Mouse (Mus musculus) hindbrain, embryonic 12.5 days (tissue): ENCODE measurements at regions not wholly inside any gene's neighbourhood (a gene's known extent, or its start where the extent isn't known, plus 50 kb on each side); places are given as distances from the start of the nearest gene placed in this dataset.

Experiments
- ATAC-seq: fragments of 200-750 bp; cut with Nextera tagmentation; 2 replicates; pipeline ENCODE4 v1.8.0; 2017; ENCODE audit warnings: moderate TSS enrichment; ENCODE audit not compliant: low FRiP score
- H3K27ac ChIP-seq: fragments of 300-500 bp; sonication (generic); 2 replicates; pipeline ENCODE4 v1.5.1; 2016; ENCODE audit warnings: mild to moderate bottlenecking
- H3K27me3 ChIP-seq: fragments of 300-500 bp; sonication (generic); 2 replicates; pipeline ENCODE4 v1.6.1; 2016; ENCODE audit warnings: mild to moderate bottlenecking
- H3K36me3 ChIP-seq: fragments of 300-500 bp; sonication (generic); 2 replicates; pipeline ENCODE4 v1.6.1; 2016; ENCODE audit warnings: mild to moderate bottlenecking
- H3K4me1 ChIP-seq: fragments of 300-500 bp; sonication (generic); 2 replicates; pipeline ENCODE4 v1.6.1; 2016
- H3K4me2 ChIP-seq: fragments of 300-500 bp; sonication (generic); replicated peaks from 2 replicates; pipeline ENCODE4 v1.6.1; 2016; ENCODE audit warnings: mild to moderate bottlenecking
- H3K4me3 ChIP-seq: fragments of 300-500 bp; sonication (generic); 2 replicates; pipeline ENCODE4 v1.5.1; 2016; ENCODE audit warnings: mild to moderate bottlenecking
- H3K9ac ChIP-seq: fragments of 300-500 bp; sonication (generic); 2 replicates; pipeline ENCODE4 v1.6.1; 2016; ENCODE audit warnings: mild to moderate bottlenecking, moderate library complexity
- H3K9me3 ChIP-seq: fragments of 300-500 bp; sonication (generic); replicated peaks from 2 replicates; pipeline ENCODE4 v1.6.1; 2016; ENCODE audit warnings: mild to moderate bottlenecking
- WGBS: fragments of 180-500 bp; shearing (Covaris S2); methylation state at CpG from one replicate; pipeline ENCODE4 v1.1.7; 2016; 5-methylcytosine and 5-hydroxymethylcytosine counted together

- Histone ChIP-seq H3K36me3 (no peaks in the 10 kb centered on the region), H3K9ac (no peak overlapping the region), H3K4me2 (no peak overlapping the region), H3K27ac (no peak overlapping the region), H3K27me3 (peaks cover 7% of the 10 kb centered on the region; the same call in 1 of the 2 replicates), H3K4me3 (no peak overlapping the region), H3K9me3 (no peaks in the 10 kb centered on the region), H3K4me1 (no peaks in the 10 kb centered on the region)
- WGBS, result 83% methylated on average over 1 of the region's 1 CpGs
- no peak for ATAC-seq
These were observed 263.2 kb downstream of the Tmsb4x start for GRCm38 (mm10) chrX:166945915-166946314.

GRCm38 (mm10) chrX:166945476-166945875 lies 263.6 kb downstream of the Tmsb4x start:
- H3K27me3 ChIP-seq, result peaks cover 7% of the 10 kb centered on the region; the same call in 1 of the 2 replicates
- H3K4me1 ChIP-seq, result no peaks in the 10 kb centered on the region
- H3K4me2 ChIP-seq, result no peak overlapping the region
- ATAC-seq, result no peak
- 72% methylated on average over 1 of the region's 1 CpGs for WGBS
- no peak overlapping the region for H3K9ac ChIP-seq
- no peak overlapping the region for H3K4me3 ChIP-seq
- H3K36me3 ChIP-seq, result no peaks in the 10 kb centered on the region
- no peak overlapping the region for H3K27ac ChIP-seq
- no peaks in the 10 kb centered on the region for H3K9me3 ChIP-seq

GRCm38 (mm10) chrX:166933766-166934165 lies 275.3 kb downstream of the Tmsb4x start:
- WGBS, result 55% methylated on average over 2 of the region's 2 CpGs
- Histone ChIP-seq H3K4me2 (no peak overlapping the region), H3K27ac (no peak overlapping the region), H3K9ac (no peak overlapping the region), H3K4me1 (no peaks in the 10 kb centered on the region), H3K27me3 (peaks cover 31% of the 10 kb centered on the region), H3K36me3 (no peaks in the 10 kb centered on the region), H3K4me3 (no peak overlapping the region), H3K9me3 (no peaks in the 10 kb centered on the region)
- no peak for ATAC-seq

- Histone ChIP-seq H3K9me3 (no peaks in the 10 kb centered on the region), H3K36me3 (no peaks in the 10 kb centered on the region), H3K27ac (no peak overlapping the region), H3K4me3 (no peak overlapping the region), H3K4me2 (no peak overlapping the region), H3K9ac (no peak overlapping the region), H3K27me3 (peaks cover 31% of the 10 kb centered on the region), H3K4me1 (no peaks in the 10 kb centered on the region)
- ATAC-seq, result no peak
These were observed 276.6 kb downstream of the Tmsb4x start for GRCm38 (mm10) chrX:166932472-166932871.

- WGBS, result 62% methylated on average over 4 of the region's 4 CpGs
- no peak overlapping the region for H3K4me3 ChIP-seq
- H3K27me3 ChIP-seq, result peaks cover 33% of the 10 kb centered on the region
- H3K4me1 ChIP-seq, result no peaks in the 10 kb centered on the region
- H3K9me3 ChIP-seq, result no peaks in the 10 kb centered on the region
- H3K27ac ChIP-seq, result no peak overlapping the region
- no peak for ATAC-seq
- H3K36me3 ChIP-seq, result no peaks in the 10 kb centered on the region
- no peak overlapping the region for H3K9ac ChIP-seq
- no peak overlapping the region for H3K4me2 ChIP-seq
These were observed 278.1 kb downstream of the Tmsb4x start for GRCm38 (mm10) chrX:166931048-166931447.

GRCm38 (mm10) chrX:166929716-166930420 lies 279.2 kb downstream of the Tmsb4x start:
- H3K36me3 ChIP-seq, result no peaks in the 10 kb centered on the region
- ATAC-seq, result peak; percentile 60; the same call in 1 of the 2 replicates
- no peak overlapping the region for H3K4me3 ChIP-seq
- no peaks in the 10 kb centered on the region for H3K4me1 ChIP-seq
- H3K9me3 ChIP-seq, result no peaks in the 10 kb centered on the region
- H3K27ac ChIP-seq, result no peak overlapping the region
- peaks cover 39% of the 10 kb centered on the region for H3K27me3 ChIP-seq
- no peak overlapping the region for H3K4me2 ChIP-seq
- H3K9ac ChIP-seq, result no peak overlapping the region
- 28% methylated on average over 6 of the region's 6 CpGs for WGBS

GRCm38 (mm10) chrX:166915356-166915953 lies 293.7 kb downstream of the Tmsb4x start:
- 65% methylated on average over 2 of the region's 2 CpGs for WGBS
- Histone ChIP-seq H3K9me3 (no peaks in the 10 kb centered on the region), H3K4me1 (no peaks in the 10 kb centered on the region), H3K27ac (no peak overlapping the region), H3K4me2 (no peak overlapping the region), H3K4me3 (no peak overlapping the region), H3K36me3 (no peaks in the 10 kb centered on the region), H3K9ac (no peak overlapping the region), H3K27me3 (peaks cover 14% of the 10 kb centered on the region; the same call in 1 of the 2 replicates)
- no peak for ATAC-seq

- Histone ChIP-seq H3K4me1 (no peaks in the 10 kb centered on the region), H3K9ac (no peak overlapping the region), H3K36me3 (no peaks in the 10 kb centered on the region), H3K27me3 (peaks cover 4% of the 10 kb centered on the region; the same call in 1 of the 2 replicates), H3K9me3 (no peaks in the 10 kb centered on the region), H3K4me2 (no peak overlapping the region), H3K27ac (no peak overlapping the region), H3K4me3 (no peak overlapping the region)
- ATAC-seq, result no peak
- 63% methylated on average over 6 of the region's 6 CpGs for WGBS
These were observed 302.5 kb downstream of the Tmsb4x start for GRCm38 (mm10) chrX:166906602-166907001.

- ATAC-seq, result no peak
- no peak overlapping the region for H3K4me2 ChIP-seq
- H3K9me3 ChIP-seq, result no peaks in the 10 kb centered on the region
- H3K4me1 ChIP-seq, result no peaks in the 10 kb centered on the region
- peaks cover 21% of the 10 kb centered on the region; the same call in 1 of the 2 replicates for H3K27me3 ChIP-seq
- no peaks in the 10 kb centered on the region for H3K36me3 ChIP-seq
- H3K4me3 ChIP-seq, result no peak overlapping the region
- H3K27ac ChIP-seq, result no peak overlapping the region
- WGBS, result 79% methylated on average over 6 of the region's 6 CpGs
- H3K9ac ChIP-seq, result no peak overlapping the region
These were observed 308.4 kb downstream of the Tmsb4x start for GRCm38 (mm10) chrX:166900761-166901160.

GRCm38 (mm10) chrX:166895199-166895598 lies 309.7 kb upstream of the Egfl6 start:
- Histone ChIP-seq H3K36me3 (no peaks in the 10 kb centered on the region), H3K9me3 (no peaks in the 10 kb centered on the region), H3K4me1 (no peaks in the 10 kb centered on the region), H3K27me3 (peaks cover 26% of the 10 kb centered on the region), H3K9ac (no peak overlapping the region), H3K27ac (no peak overlapping the region), H3K4me3 (no peak overlapping the region), H3K4me2 (no peak overlapping the region)
- 76% methylated on average over 2 of the region's 2 CpGs for WGBS
- no peak for ATAC-seq

- H3K27ac ChIP-seq, result no peak overlapping the region
- no peak for ATAC-seq
- no peak overlapping the region for H3K9ac ChIP-seq
- no peak overlapping the region for H3K4me3 ChIP-seq
- no peak overlapping the region for H3K4me2 ChIP-seq
- 0 out of 2 replicates have a peak, but pooled peaks cover 14% of the 10 kb centered on the region for H3K27me3 ChIP-seq
- no peaks in the 10 kb centered on the region for H3K9me3 ChIP-seq
- no peaks in the 10 kb centered on the region for H3K36me3 ChIP-seq
- no peaks in the 10 kb centered on the region for H3K4me1 ChIP-seq
These were observed 300.9 kb upstream of the Egfl6 start for GRCm38 (mm10) chrX:166886417-166886816.

GRCm38 (mm10) chrX:166869515-166869914 lies 284.0 kb upstream of the Egfl6 start:
- Histone ChIP-seq H3K36me3 (no peaks in the 10 kb centered on the region), H3K9ac (no peak overlapping the region), H3K27me3 (no peaks in the 10 kb centered on the region), H3K4me2 (no peak overlapping the region), H3K9me3 (no peaks in the 10 kb centered on the region), H3K27ac (no peak overlapping the region), H3K4me1 (no peaks in the 10 kb centered on the region), H3K4me3 (no peak overlapping the region)
- ATAC-seq, result no peak
- 87% methylated on average over 5 of the region's 5 CpGs for WGBS

GRCm38 (mm10) chrX:166867692-166868091 lies 282.2 kb upstream of the Egfl6 start:
- H3K36me3 ChIP-seq, result no peaks in the 10 kb centered on the region
- 80% methylated on average over 2 of the region's 2 CpGs for WGBS
- no peak for ATAC-seq
- H3K4me1 ChIP-seq, result no peaks in the 10 kb centered on the region
- H3K4me3 ChIP-seq, result no peak overlapping the region
- H3K9ac ChIP-seq, result no peak overlapping the region
- H3K4me2 ChIP-seq, result no peak overlapping the region
- H3K9me3 ChIP-seq, result no peaks in the 10 kb centered on the region
- no peak overlapping the region for H3K27ac ChIP-seq
- H3K27me3 ChIP-seq, result no peaks in the 10 kb centered on the region; the same call in 1 of the 2 replicates
